Mouse (Mus musculus) C2C12 (cell line): ENCODE results near the gene Ablim2. TPM values are rescaled to one million over a fixed set of nuclear protein-coding genes. Genes with fewer than 3 reads are reported as not detected.

Source experiments
- H3K27me3 ChIP-seq: one replicate; pipeline ENCODE4 v1.6.1; 2011; ENCODE audit not compliant: control insufficient read depth, insufficient read depth, insufficient read length
- H3K36me3 ChIP-seq: one replicate; pipeline ENCODE4 v1.6.1; 2011; ENCODE audit not compliant: control insufficient read depth, insufficient read depth
- H3K4me3 ChIP-seq: one replicate; pipeline ENCODE4 v1.5.1; 2011; ENCODE audit warnings: mild to moderate bottlenecking, control low read depth; ENCODE audit not compliant: poor library complexity, insufficient read depth, severe bottlenecking
- H3K79me2 ChIP-seq: one replicate; pipeline ENCODE4 v1.6.1; 2011; ENCODE audit not compliant: control insufficient read depth, insufficient read depth
- H3K79me3 ChIP-seq: one replicate; pipeline ENCODE4 v1.6.1; 2011; ENCODE audit warnings: low read depth, control low read depth
- H3ac ChIP-seq: one replicate; pipeline ENCODE3; 2011; ENCODE audit warnings: low read depth; ENCODE audit not compliant: control insufficient read depth, insufficient read length
- CEBPB ChIP-seq: IDR thresholded peaks from one replicate; pipeline ENCODE4 v1.6.1; 2011; ENCODE audit warnings: low read depth, mild to moderate bottlenecking, control low read depth, moderate library complexity
- CTCF ChIP-seq: IDR thresholded peaks from one replicate; pipeline ENCODE4 v1.5.1; 2011; ENCODE audit not compliant: control insufficient read depth, insufficient read depth, insufficient read length
- FOSL1 ChIP-seq: IDR thresholded peaks from one replicate; pipeline ENCODE4 v1.8.0; 2011; ENCODE audit warnings: mild to moderate bottlenecking, low read length; ENCODE audit not compliant: poor library complexity, insufficient read depth, severe bottlenecking
- MAX ChIP-seq: IDR thresholded peaks from one replicate; pipeline ENCODE4 v1.6.1; 2011; ENCODE audit warnings: mild to moderate bottlenecking, control low read depth
- MYOD1 ChIP-seq: IDR thresholded peaks from one replicate; pipeline ENCODE4 v1.6.1; 2011; ENCODE audit warnings: low read depth; ENCODE audit not compliant: control insufficient read depth, insufficient read length
- MYOG ChIP-seq: IDR thresholded peaks from one replicate; pipeline ENCODE4 v1.6.1; 2011; ENCODE audit not compliant: control insufficient read depth, insufficient read length; ENCODE audit errors: extremely low read depth
- USF1 ChIP-seq: IDR thresholded peaks from one replicate; pipeline ENCODE4 v1.6.1; 2011; ENCODE audit warnings: low read depth, mild to moderate bottlenecking, control low read depth, moderate library complexity
- polyA plus RNA-seq: library from polyadenylated mRNA; unstranded; fragments of >200 nt; fragmentation: generic; extraction: Trizol; gene quantifications from one replicate; pipeline ENCODE4 v1.2.1, GENCODE M21; 2012; ENCODE audit warnings: missing spikeins

Gene Ablim2
- polyA plus RNA-seq, 1 experiment: 0.08 TPM

- no peaks in the 10 kb centered on the region for H3K36me3 ChIP-seq
- no peaks in the 10 kb centered on the region for H3K27me3 ChIP-seq
- no peaks in the 10 kb centered on the region for H3K79me2 ChIP-seq
- no peaks in the 10 kb centered on the region for H3K79me3 ChIP-seq
- H3ac ChIP-seq: no peak overlapping the region
- TF ChIP-seq CEBPB (no peak), CTCF (no peak), USF1 (no peak), MYOD1 (no peak), FOSL1 (no peak), MYOG (no peak), MAX (no peak)
- H3K4me3 ChIP-seq: no peak overlapping the region
Measured at GRCm38 (mm10) chr5:35869973-35870372, 112.3 kb downstream of the Ablim2 start.

- Histone ChIP-seq H3K79me3 (no peaks in the 10 kb centered on the region), H3ac (no peak overlapping the region), H3K79me2 (no peaks in the 10 kb centered on the region), H3K4me3 (no peak overlapping the region), H3K27me3 (no peaks in the 10 kb centered on the region), H3K36me3 (no peaks in the 10 kb centered on the region)
- TF ChIP-seq FOSL1 (no peak), CTCF (peak; percentile 67)
Measured at GRCm38 (mm10) chr5:35870408-35871012, 112.8 kb downstream of the Ablim2 start.

GRCm38 (mm10) chr5:35873382-35873781, 115.7 kb downstream of the Ablim2 start:
- TF ChIP-seq USF1 (peak; percentile 26), MAX (no peak)
- Histone ChIP-seq H3K4me3 (no peak overlapping the region), H3ac (no peak overlapping the region), H3K36me3 (no peaks in the 10 kb centered on the region), H3K79me2 (no peaks in the 10 kb centered on the region), H3K79me3 (no peaks in the 10 kb centered on the region), H3K27me3 (no peaks in the 10 kb centered on the region)

GRCm38 (mm10) chr5:35876236-35876635, 118.6 kb downstream of the Ablim2 start:
- no peaks in the 10 kb centered on the region for H3K79me3 ChIP-seq
- no peak overlapping the region for H3ac ChIP-seq
- no peaks in the 10 kb centered on the region for H3K27me3 ChIP-seq
- TF ChIP-seq MAX: no peak
- TF ChIP-seq FOSL1: no peak
- no peak for TF ChIP-seq CTCF
- TF ChIP-seq MYOD1: no peak
- TF ChIP-seq CEBPB: no peak
- no peak for TF ChIP-seq MYOG
- no peaks in the 10 kb centered on the region for H3K79me2 ChIP-seq
- H3K4me3 ChIP-seq: no peak overlapping the region
- H3K36me3 ChIP-seq: no peaks in the 10 kb centered on the region

GRCm38 (mm10) chr5:35879199-35879598, 121.5 kb downstream of the Ablim2 start:
- Histone ChIP-seq H3K79me2 (no peaks in the 10 kb centered on the region), H3K4me3 (no peak overlapping the region), H3K27me3 (no peaks in the 10 kb centered on the region), H3ac (no peak overlapping the region), H3K79me3 (no peaks in the 10 kb centered on the region), H3K36me3 (no peaks in the 10 kb centered on the region)
- no peak for TF ChIP-seq FOSL1
- TF ChIP-seq MYOD1: no peak
- TF ChIP-seq MYOG: no peak
- TF ChIP-seq MAX: no peak
- TF ChIP-seq CTCF: no peak
- TF ChIP-seq USF1: no peak
- TF ChIP-seq CEBPB: no peak

GRCm38 (mm10) chr5:35882391-35882790, 124.7 kb downstream of the Ablim2 start:
- Histone ChIP-seq H3K36me3 (no peaks in the 10 kb centered on the region), H3K27me3 (no peaks in the 10 kb centered on the region), H3K79me2 (no peaks in the 10 kb centered on the region), H3K4me3 (no peak overlapping the region), H3K79me3 (no peaks in the 10 kb centered on the region), H3ac (no peak overlapping the region)
- TF ChIP-seq CTCF (no peak), MAX (no peak), USF1 (no peak), FOSL1 (no peak), MYOD1 (no peak), MYOG (no peak), CEBPB (no peak)
